Mouse (Mus musculus): Measurements from ENCODE around the gene Disp2. TPM values are rescaled to one million over a fixed set of nuclear protein-coding genes. Genes with fewer than 3 reads are reported as not detected.

Disp2 gene
- total and polyA plus RNA-seq, 3 experiments, result 0.15 to 0.43 TPM; not detected in 1

DNA sequence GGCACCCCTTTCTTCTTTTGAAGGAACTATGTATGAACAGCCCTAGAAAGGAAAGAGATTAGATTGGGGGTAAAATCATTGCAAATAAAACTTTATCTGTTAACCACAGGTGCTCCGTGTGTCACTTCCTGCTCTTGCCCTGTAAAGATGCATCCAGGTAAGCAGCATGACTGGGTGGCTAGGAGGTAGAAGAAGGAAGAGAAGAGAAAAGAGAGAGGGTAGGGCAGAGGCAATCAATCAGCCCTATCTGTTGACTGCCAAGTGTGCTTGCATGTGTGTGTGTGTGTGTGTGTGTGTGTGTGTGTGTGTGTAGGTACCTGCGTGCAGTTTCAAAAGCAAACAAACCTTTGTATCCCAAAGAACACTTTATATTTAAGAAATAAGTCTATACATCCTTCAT lies 5.0 kb upstream of the Disp2 start (continued):
- TF ChIP-seq ZNF384 (IDR thresholded peaks at IDR 0.05; ENCODE audit: low read depth, low read length), result no peak

DNA sequence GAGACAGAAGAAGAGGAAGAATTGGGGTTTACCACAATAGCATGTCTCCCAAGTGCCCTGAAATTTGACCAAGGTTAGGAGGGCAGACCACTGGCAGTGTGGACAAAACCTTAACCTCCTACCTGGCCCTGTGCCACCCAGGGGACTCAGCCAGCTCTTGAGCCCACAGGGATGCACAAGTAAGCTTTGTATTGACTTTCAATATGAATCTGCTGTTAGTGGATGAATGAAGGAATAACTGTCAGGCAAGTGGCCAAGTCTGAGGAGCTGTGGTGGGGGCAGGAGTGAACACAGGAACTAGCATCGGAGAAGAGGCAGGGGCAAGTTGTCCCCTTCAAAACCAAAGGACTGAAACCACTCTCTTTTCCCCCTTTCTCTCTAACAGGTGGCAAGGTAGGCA lies 4.1 kb upstream of the Disp2 start:
- no peaks in the 10 kb centered on the region for H3K27me3 ChIP-seq (ENCODE audit: control insufficient read depth in 1 of 2, insufficient read depth in 2 of 2, low read length in 2 of 2)
- no peaks in the 10 kb centered on the region for H3K9me3 ChIP-seq (replicated peaks; ENCODE audit: insufficient read depth, low read length)
- peaks cover 13 to 48% of the 10 kb centered on the region in 2 experiments for H3K4me1 ChIP-seq (ENCODE audit: control insufficient read depth in 1 of 2, insufficient read depth in 2 of 2, low read length in 2 of 2)
- no peak overlapping the region for H3K27ac ChIP-seq (ENCODE audit: control insufficient read depth, low read depth, low read length)
- H3K36me3 ChIP-seq (ENCODE audit: control insufficient read depth in 1 of 2, insufficient read depth in 2 of 2, low read length in 2 of 2), result peaks cover 0 to 13% of the 10 kb centered on the region in 2 experiments; a peak in 2 of 4 replicates
- no peak overlapping the region for H3K9ac ChIP-seq (ENCODE audit: control insufficient read depth, low read depth, low read length, poor library complexity, severe bottlenecking)
- no peak for DNase-seq (ENCODE audit: low read depth, low spot score)
- no peaks in the 10 kb centered on the region for H3K79me2 ChIP-seq (ENCODE audit: control insufficient read depth, insufficient read depth, low read length, poor library complexity)
- TF ChIP-seq ZKSCAN1 (IDR thresholded peaks at IDR 0.05; ENCODE audit: low read depth, low read length) (no peak), RCOR1 (IDR thresholded peaks at IDR 0.05; ENCODE audit: low read depth, low read length) (0 out of 2 replicates have a peak, but pooled peaks have one; percentile 10)
- H3K4me3 ChIP-seq (ENCODE audit: control insufficient read depth in 1 of 2, insufficient read depth in 1 of 2, low read depth in 2 of 2, low read length in 2 of 2), result no peak overlapping the region

DNA sequence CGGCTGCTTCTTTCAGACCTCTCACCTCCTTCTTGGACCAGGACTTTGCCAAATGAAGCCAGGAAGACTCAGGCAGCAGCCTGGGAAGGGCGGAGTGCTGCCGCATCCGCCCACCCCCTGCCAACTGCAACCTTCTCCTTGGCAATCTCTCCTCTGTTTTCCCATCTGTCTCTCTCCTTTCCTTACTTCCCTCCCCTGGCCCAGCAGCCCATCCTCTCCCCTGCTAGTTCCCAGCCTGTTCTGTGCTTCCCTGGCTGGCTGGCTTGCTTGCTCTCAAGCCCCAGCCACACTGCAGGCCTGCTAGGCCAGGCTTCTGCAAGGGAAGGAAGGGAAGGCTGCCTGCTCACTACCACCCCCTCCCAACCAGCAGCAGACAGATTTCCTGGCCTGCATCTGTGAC lies 3.7 kb upstream of the Disp2 start:
- peaks cover 0 to 13% of the 10 kb centered on the region in 2 experiments; a peak in 2 of 4 replicates for H3K36me3 ChIP-seq (ENCODE audit: control insufficient read depth in 1 of 2, insufficient read depth in 2 of 2, low read length in 2 of 2)
- H3K79me2 ChIP-seq (ENCODE audit: control insufficient read depth, insufficient read depth, low read length, poor library complexity), result no peaks in the 10 kb centered on the region
- TF ChIP-seq USF1 (IDR thresholded peaks at IDR 0.05; ENCODE audit: low read depth, low read length), result no peak
- no peak for TF ChIP-seq MAFK (IDR thresholded peaks at IDR 0.05; ENCODE audit: borderline replicate concordance, low read depth, low read length)
- no peak for TF ChIP-seq ZMIZ1 (IDR thresholded peaks at IDR 0.05; ENCODE audit: low read depth, low read length)
- no peak for TF ChIP-seq KAT2A (conservative IDR thresholded peaks at IDR 0.05; ENCODE audit: low read depth, low read length)
- TF ChIP-seq RCOR1 (IDR thresholded peaks at IDR 0.05; ENCODE audit: low read depth, low read length), result no peak
- no peak for TF ChIP-seq USF2 (IDR thresholded peaks at IDR 0.05; ENCODE audit: borderline replicate concordance in 1 of 2, insufficient read depth in 1 of 2, low read depth in 1 of 2, low read length in 2 of 2)
- TF ChIP-seq BHLHE40 (IDR thresholded peaks at IDR 0.05; ENCODE audit: borderline replicate concordance, low read depth, low read length), result no peak
- no peak for TF ChIP-seq EP300 (IDR thresholded peaks at IDR 0.05; ENCODE audit: low read depth in 1 of 2, low read length in 2 of 2)
- no peak for TF ChIP-seq MAX (IDR thresholded peaks at IDR 0.05; ENCODE audit: low read length)
- TF ChIP-seq ZC3H11A (IDR thresholded peaks at IDR 0.05; ENCODE audit: low read depth, low read length), result no peak
- TF ChIP-seq TBP (IDR thresholded peaks at IDR 0.05; ENCODE audit: low read depth, low read length), result no peak
- TF ChIP-seq UBTF (IDR thresholded peaks at IDR 0.05; ENCODE audit: borderline replicate concordance, insufficient read depth, low read depth, low read length), result no peak
- TF ChIP-seq MXI1 (IDR thresholded peaks at IDR 0.05; ENCODE audit: low read depth, low read length), result no peak
- TF ChIP-seq POLR2AphosphoS5 (IDR thresholded peaks at IDR 0.05; ENCODE audit: borderline replicate concordance, low read depth, low read length), result no peak
- no peak for TF ChIP-seq MYC (IDR thresholded peaks at IDR 0.05; ENCODE audit: low read depth, low read length)
- no peak for TF ChIP-seq POLR2AphosphoS2 (IDR thresholded peaks at IDR 0.05; ENCODE audit: low read length)
- no peak for DNase-seq (ENCODE audit: low read depth, low spot score)
- H3K4me1 ChIP-seq (ENCODE audit: control insufficient read depth in 1 of 2, insufficient read depth in 2 of 2, low read length in 2 of 2), result peaks cover 13 to 48% of the 10 kb centered on the region in 2 experiments
- H3K9me3 ChIP-seq (replicated peaks; ENCODE audit: insufficient read depth, low read length), result no peaks in the 10 kb centered on the region
- H3K9ac ChIP-seq (ENCODE audit: control insufficient read depth, low read depth, low read length, poor library complexity, severe bottlenecking), result no peak overlapping the region
- no peak overlapping the region for H3K27ac ChIP-seq (ENCODE audit: control insufficient read depth, low read depth, low read length)
- H3K4me3 ChIP-seq (ENCODE audit: control insufficient read depth in 1 of 2, insufficient read depth in 1 of 2, low read depth in 2 of 2, low read length in 2 of 2), result no peak overlapping the region
- H3K27me3 ChIP-seq (ENCODE audit: control insufficient read depth in 1 of 2, insufficient read depth in 2 of 2, low read length in 2 of 2), result no peaks in the 10 kb centered on the region

All from MEL (cell line).